Mouse (Mus musculus): ENCODE results near the gene Fam204a. TPM values are rescaled to one million over a fixed set of nuclear protein-coding genes. Genes with fewer than 3 reads are reported as not detected.

Fam204a gene
- polyA plus RNA-seq, 1 experiment from 2014 or later, result 62.5 TPM

DNA sequence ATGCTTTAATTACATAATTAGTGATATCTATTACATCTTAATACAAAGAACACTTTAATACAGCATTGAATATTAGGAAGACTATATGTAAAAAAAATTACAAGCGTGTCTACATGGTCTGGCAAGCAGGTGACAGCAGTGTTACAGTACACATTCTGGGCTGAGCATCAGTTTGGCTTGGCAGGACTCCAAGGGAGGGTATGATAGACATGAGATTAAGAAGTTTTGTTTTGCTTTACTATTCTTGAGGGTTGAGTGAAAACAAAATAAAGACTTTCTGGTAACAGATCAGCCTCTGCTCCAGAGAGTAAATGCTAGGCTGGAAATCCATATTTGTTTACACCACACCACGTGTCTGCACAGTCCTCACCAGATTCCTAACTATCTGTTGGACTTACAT, 8.5 kb downstream of the Fam204a start:
- no peak overlapping the region for H3K4me2 ChIP-seq
- H3K27ac ChIP-seq (replicated peaks), result no peak overlapping the region
- H3K9ac ChIP-seq (replicated peaks), result no peak overlapping the region
- 0 out of 2 replicates have a peak, but pooled peaks cover 4% of the 10 kb centered on the region for H3K4me1 ChIP-seq
- WGBS, result 77% methylated on average over 2 of the region's 2 CpGs
- H3K9me3 ChIP-seq (replicated peaks), result no peaks in the 10 kb centered on the region
- no peaks in the 10 kb centered on the region for H3K27me3 ChIP-seq (replicated peaks)
- peaks cover under 1% of the 10 kb centered on the region; the same call in 1 of the 2 replicates for H3K36me3 ChIP-seq
- no peak overlapping the region for H3K4me3 ChIP-seq (replicated peaks)
- ATAC-seq (ENCODE audit: low FRiP score), result no peak

DNA sequence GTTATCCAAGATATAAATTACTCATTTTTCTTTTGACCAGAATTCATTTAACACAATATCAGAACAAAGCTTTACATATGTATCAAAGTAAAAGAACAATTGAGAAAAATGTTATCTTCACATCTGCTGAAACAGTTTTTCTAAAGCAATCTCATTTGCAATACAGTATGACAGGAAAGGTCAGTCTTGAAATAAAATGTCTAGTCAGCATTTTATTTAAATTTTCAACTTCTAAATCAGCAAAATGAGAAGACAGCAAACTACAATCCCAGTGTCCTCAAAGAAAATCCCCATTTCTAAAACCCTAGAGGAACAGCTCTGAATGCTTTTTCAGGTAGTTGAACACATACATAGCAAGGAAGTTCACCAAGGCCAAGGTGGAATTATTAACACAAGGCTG, 18.3 kb downstream of the Fam204a start:
- Histone ChIP-seq H3K9me3 (replicated peaks) (no peaks in the 10 kb centered on the region), H3K4me1 (0 out of 2 replicates have a peak, but pooled peaks cover 3% of the 10 kb centered on the region), H3K27ac (replicated peaks) (no peak overlapping the region), H3K9ac (replicated peaks) (no peak overlapping the region), H3K27me3 (replicated peaks) (no peaks in the 10 kb centered on the region), H3K4me2 (no peak overlapping the region), H3K4me3 (replicated peaks) (no peak overlapping the region), H3K36me3 (peaks cover 5% of the 10 kb centered on the region; the same call in 1 of the 2 replicates)
- no peak for ATAC-seq (ENCODE audit: low FRiP score)

DNA sequence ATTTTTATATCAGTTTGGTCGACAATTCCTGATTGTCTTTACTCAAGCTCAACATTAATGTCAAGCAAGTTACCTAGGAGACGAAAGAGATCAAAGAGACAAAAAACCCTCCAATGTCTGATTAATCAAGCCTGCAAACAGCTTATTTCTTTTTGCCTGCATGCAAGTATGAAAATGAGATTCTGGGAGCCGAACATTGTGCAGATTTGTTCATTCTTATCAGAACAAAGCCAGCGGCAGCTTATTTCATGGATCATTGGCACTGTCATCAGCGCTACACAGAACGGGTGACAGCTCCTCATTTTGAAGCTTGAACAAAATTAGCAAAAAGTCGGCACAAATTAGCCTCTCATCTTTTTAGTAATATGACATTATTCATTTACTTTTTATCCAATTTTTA, 22.3 kb downstream of the Fam204a start:
- Histone ChIP-seq H3K4me2 (no peak overlapping the region), H3K9ac (replicated peaks) (no peak overlapping the region), H3K36me3 (no peaks in the 10 kb centered on the region), H3K4me1 (0 out of 2 replicates have a peak, but pooled peaks cover 3% of the 10 kb centered on the region), H3K9me3 (replicated peaks) (no peaks in the 10 kb centered on the region), H3K27me3 (replicated peaks) (no peaks in the 10 kb centered on the region), H3K27ac (replicated peaks) (no peak overlapping the region), H3K4me3 (replicated peaks) (no peak overlapping the region)
- no peak for ATAC-seq (ENCODE audit: low FRiP score)
- 26% methylated on average over 7 of the region's 7 CpGs for WGBS

GRCm38 (mm10) chr19:60200294-60200693, 26.2 kb downstream of the Fam204a start:
- ATAC-seq (ENCODE audit: low FRiP score), result no peak
- no peak overlapping the region for H3K27ac ChIP-seq (replicated peaks)
- H3K4me3 ChIP-seq (replicated peaks), result no peak overlapping the region
- 34% methylated on average over 2 of the region's 2 CpGs for WGBS
- no peaks in the 10 kb centered on the region for H3K27me3 ChIP-seq (replicated peaks)
- H3K36me3 ChIP-seq, result no peaks in the 10 kb centered on the region
- H3K9ac ChIP-seq (replicated peaks), result no peak overlapping the region
- H3K9me3 ChIP-seq (replicated peaks), result no peaks in the 10 kb centered on the region
- 0 out of 2 replicates have a peak, but pooled peaks cover 3% of the 10 kb centered on the region for H3K4me1 ChIP-seq
- no peak overlapping the region for H3K4me2 ChIP-seq

DNA sequence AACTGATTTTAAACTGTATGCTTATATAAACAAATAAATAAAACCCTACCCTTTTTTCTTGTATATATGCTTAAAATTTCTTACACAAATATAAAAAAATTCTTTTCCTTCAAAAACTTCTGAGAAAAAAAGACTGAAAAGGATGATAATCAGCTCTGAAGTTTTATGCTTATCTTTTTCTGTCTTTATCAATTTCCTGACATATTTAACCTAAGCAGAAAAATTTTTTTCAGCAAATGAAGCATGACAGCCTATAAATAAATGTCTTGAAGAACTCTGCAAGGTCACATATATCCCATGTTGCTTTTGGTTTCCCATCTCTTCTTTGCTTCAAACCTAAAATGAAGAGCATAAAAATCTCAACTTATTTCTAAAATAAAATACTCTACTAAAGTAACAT, 27.3 kb downstream of the Fam204a start:
- ATAC-seq (ENCODE audit: low FRiP score), result no peak
- no peak overlapping the region for H3K4me2 ChIP-seq
- H3K27ac ChIP-seq (replicated peaks), result no peak overlapping the region
- H3K36me3 ChIP-seq, result peaks cover 5% of the 10 kb centered on the region; the same call in 1 of the 2 replicates
- no peak overlapping the region for H3K9ac ChIP-seq (replicated peaks)
- no peak overlapping the region for H3K4me3 ChIP-seq (replicated peaks)
- H3K27me3 ChIP-seq (replicated peaks), result no peaks in the 10 kb centered on the region
- no peaks in the 10 kb centered on the region for H3K9me3 ChIP-seq (replicated peaks)
- H3K4me1 ChIP-seq, result 0 out of 2 replicates have a peak, but pooled peaks cover 1% of the 10 kb centered on the region

GRCm38 (mm10) chr19:60192790-60193189, 33.7 kb downstream of the Fam204a start:
- H3K36me3 ChIP-seq, result peaks cover 8% of the 10 kb centered on the region; the same call in 1 of the 2 replicates
- H3K4me3 ChIP-seq (replicated peaks), result no peak overlapping the region
- H3K4me1 ChIP-seq, result 0 out of 2 replicates have a peak, but pooled peaks cover 3% of the 10 kb centered on the region
- no peak overlapping the region for H3K9ac ChIP-seq (replicated peaks)
- no peak overlapping the region for H3K4me2 ChIP-seq
- ATAC-seq (ENCODE audit: low FRiP score), result no peak
- no peaks in the 10 kb centered on the region for H3K27me3 ChIP-seq (replicated peaks)
- H3K9me3 ChIP-seq (replicated peaks), result no peaks in the 10 kb centered on the region
- 96% methylated on average over 4 of the region's 4 CpGs for WGBS
- no peak overlapping the region for H3K27ac ChIP-seq (replicated peaks)

DNA sequence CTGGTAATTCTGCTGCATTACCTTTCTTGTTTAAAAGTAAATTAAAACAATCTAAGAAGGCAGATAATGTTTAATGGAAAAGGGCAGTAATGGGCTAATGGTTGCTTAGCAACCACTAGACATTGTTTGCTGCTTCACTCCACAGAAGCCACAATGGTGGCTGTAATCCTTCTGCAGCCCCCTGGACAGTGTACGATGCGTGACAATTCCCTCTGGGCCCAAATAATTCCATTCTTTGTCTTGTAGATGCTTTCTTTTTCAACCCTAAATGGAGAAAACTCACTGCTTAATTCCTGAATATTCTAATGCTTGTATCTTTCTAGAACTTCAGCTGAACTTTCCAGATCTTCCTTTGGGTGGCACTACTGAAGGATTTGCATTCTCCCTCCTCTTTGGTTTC, 37.3 kb downstream of the Fam204a start:
- no peak overlapping the region for H3K4me3 ChIP-seq (replicated peaks)
- H3K27me3 ChIP-seq (replicated peaks), result no peaks in the 10 kb centered on the region
- 14% methylated on average over 2 of the region's 2 CpGs for WGBS
- no peaks in the 10 kb centered on the region for H3K9me3 ChIP-seq (replicated peaks)
- H3K9ac ChIP-seq (replicated peaks), result no peak overlapping the region
- ATAC-seq (ENCODE audit: low FRiP score), result no peak
- no peak overlapping the region for H3K27ac ChIP-seq (replicated peaks)
- H3K4me2 ChIP-seq, result no peak overlapping the region
- H3K4me1 ChIP-seq, result 0 out of 2 replicates have a peak, but pooled peaks cover 3% of the 10 kb centered on the region
- peaks cover 3% of the 10 kb centered on the region; the same call in 1 of the 2 replicates for H3K36me3 ChIP-seq

GRCm38 (mm10) chr19:60182901-60183300, 43.6 kb downstream of the Fam204a start:
- 98% methylated on average over 1 of the region's 1 CpGs for WGBS
- Histone ChIP-seq H3K9ac (replicated peaks) (no peak overlapping the region), H3K4me2 (no peak overlapping the region), H3K36me3 (peaks cover 3% of the 10 kb centered on the region; the same call in 1 of the 2 replicates), H3K27me3 (replicated peaks) (no peaks in the 10 kb centered on the region), H3K4me3 (replicated peaks) (no peak overlapping the region), H3K9me3 (replicated peaks) (no peaks in the 10 kb centered on the region), H3K4me1 (no peaks in the 10 kb centered on the region), H3K27ac (replicated peaks) (no peak overlapping the region)
- ATAC-seq (ENCODE audit: low FRiP score), result no peak

- Histone ChIP-seq H3K27me3 (replicated peaks) (no peaks in the 10 kb centered on the region), H3K4me3 (replicated peaks) (no peak overlapping the region), H3K4me1 (no peaks in the 10 kb centered on the region), H3K9me3 (replicated peaks) (no peaks in the 10 kb centered on the region), H3K4me2 (no peak overlapping the region), H3K36me3 (peaks cover 3% of the 10 kb centered on the region; the same call in 1 of the 2 replicates), H3K9ac (replicated peaks) (no peak overlapping the region), H3K27ac (replicated peaks) (no peak overlapping the region)
- no peak for ATAC-seq (ENCODE audit: low FRiP score)
- WGBS, result 94% methylated on average over 1 of the region's 1 CpGs
Measured at GRCm38 (mm10) chr19:60182171-60182570, 44.3 kb downstream of the Fam204a start.

- 81% methylated on average over 8 of the region's 8 CpGs for WGBS
- no peak overlapping the region for H3K4me3 ChIP-seq (replicated peaks)
- H3K36me3 ChIP-seq, result peaks cover 3% of the 10 kb centered on the region; the same call in 1 of the 2 replicates
- H3K9ac ChIP-seq (replicated peaks), result no peak overlapping the region
- H3K27ac ChIP-seq (replicated peaks), result no peak overlapping the region
- H3K9me3 ChIP-seq (replicated peaks), result no peaks in the 10 kb centered on the region
- no peak overlapping the region for H3K4me2 ChIP-seq
- H3K27me3 ChIP-seq (replicated peaks), result no peaks in the 10 kb centered on the region
- no peak for ATAC-seq (ENCODE audit: low FRiP score)
- H3K4me1 ChIP-seq, result no peaks in the 10 kb centered on the region
Measured at GRCm38 (mm10) chr19:60178771-60179563, 47.5 kb downstream of the Fam204a start.

DNA sequence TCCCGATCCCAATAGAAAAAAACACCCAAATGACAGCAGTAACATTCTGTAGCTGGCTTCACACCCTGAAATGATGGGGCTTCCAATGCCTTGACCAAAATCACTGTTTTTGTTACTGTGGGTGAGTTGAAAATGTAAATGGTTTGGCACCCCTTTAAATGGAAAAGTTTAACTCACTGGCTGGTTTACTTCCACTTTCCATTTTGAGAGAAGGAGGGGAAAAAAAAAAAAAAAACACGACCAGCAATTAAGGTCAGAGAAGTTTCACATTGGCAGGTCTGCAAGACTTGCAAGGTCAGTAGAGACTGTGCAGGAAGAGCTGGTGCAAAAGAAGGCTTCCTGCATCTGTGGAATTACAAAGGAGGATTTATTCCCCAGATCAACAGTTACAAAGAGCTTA, 61.1 kb downstream of the Fam204a start:
- H3K9ac ChIP-seq (replicated peaks), result no peak overlapping the region
- H3K9me3 ChIP-seq (replicated peaks), result no peaks in the 10 kb centered on the region
- no peak overlapping the region for H3K4me3 ChIP-seq (replicated peaks)
- no peaks in the 10 kb centered on the region for H3K27me3 ChIP-seq (replicated peaks)
- no peak overlapping the region for H3K4me2 ChIP-seq
- no peaks in the 10 kb centered on the region for H3K36me3 ChIP-seq
- WGBS, result 69% methylated on average over 2 of the region's 2 CpGs
- H3K27ac ChIP-seq (replicated peaks), result no peak overlapping the region
- H3K4me1 ChIP-seq, result no peaks in the 10 kb centered on the region
- no peak for ATAC-seq (ENCODE audit: low FRiP score)

DNA sequence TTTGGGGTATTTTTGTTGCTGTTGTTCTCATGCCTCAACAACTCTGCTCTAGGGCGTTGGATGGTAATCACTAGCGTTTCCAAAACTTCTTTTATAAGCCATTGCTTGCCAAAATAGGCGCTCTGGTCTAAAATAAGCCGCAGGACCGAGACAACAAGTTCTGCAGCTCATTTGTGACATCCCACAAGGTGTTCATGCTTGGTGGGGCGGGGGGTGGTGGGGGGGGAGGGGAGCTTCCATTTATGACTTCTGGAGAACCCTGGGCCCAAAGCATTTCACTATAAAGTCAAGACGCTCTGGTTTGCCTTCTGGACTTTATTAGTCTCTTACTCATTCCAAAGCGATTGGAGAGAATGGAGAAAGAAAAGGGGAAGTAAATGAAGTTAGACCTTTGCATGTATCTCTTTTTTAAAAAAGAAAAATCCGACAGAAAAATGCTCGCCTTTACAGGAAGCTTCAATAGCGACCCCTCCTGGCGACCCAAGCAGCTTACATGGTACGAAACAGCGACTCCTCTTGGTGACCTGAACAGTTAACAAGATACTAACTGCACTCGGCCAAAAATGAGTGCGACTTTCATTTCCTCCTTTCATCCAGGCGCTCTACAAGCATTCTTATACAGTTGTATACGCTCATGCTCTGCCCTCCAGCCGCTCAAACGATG, 65.8 kb downstream of the Fam204a start:
- H3K4me3 ChIP-seq (replicated peaks), result no peak overlapping the region
- H3K4me1 ChIP-seq, result no peaks in the 10 kb centered on the region
- no peaks in the 10 kb centered on the region for H3K36me3 ChIP-seq
- no peak overlapping the region for H3K4me2 ChIP-seq
- H3K27ac ChIP-seq (replicated peaks), result no peak overlapping the region
- no peak overlapping the region for H3K9ac ChIP-seq (replicated peaks)
- H3K9me3 ChIP-seq (replicated peaks), result no peaks in the 10 kb centered on the region
- 9% methylated on average over 20 of the region's 20 CpGs for WGBS
- ATAC-seq (ENCODE audit: low FRiP score), result no peak
- H3K27me3 ChIP-seq (replicated peaks), result peaks cover 6% of the 10 kb centered on the region; the same call in 1 of the 2 replicates

Data from neural tube, embryonic 15.5 days (tissue).